ENCODE assay signal across 15 mouse cellular contexts in the genomic region with DNA sequence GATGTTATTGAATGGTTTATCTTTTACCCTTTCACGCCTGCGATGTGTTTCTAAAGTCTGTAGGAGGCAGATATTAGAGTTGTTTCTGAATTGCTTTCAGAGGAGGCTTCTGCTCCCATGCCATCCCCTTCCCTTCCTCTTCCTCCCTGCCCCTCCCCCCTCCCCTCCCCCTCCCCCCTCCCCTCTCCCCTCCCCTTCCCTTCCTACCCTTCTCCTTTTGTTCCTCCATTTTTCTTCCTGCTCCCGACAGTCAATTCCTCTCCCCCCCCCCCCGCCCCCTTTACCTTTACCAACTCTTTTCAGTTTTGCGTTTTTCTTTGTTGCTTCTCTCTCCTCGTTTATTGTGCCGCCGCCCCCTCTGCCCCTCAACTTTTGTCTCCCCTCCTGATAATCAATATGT. TPM values are rescaled to one million over a fixed set of nuclear protein-coding genes. Genes with fewer than 3 reads are reported as not detected.
A peak's percentile ranks its signal among the peaks of the same experiment; 100 is the strongest.
DNase-seq lines count a peak whose midpoint lies in the region; ATAC-seq lines count a peak whose summit lies in the region.
"Had no signal": no experiment of that assay in that cellular context is flagged by ENCODE, and none has a peak within 500 bp of the region (broad histone marks: within the 10 kb centered on the region; RNA-seq: fewer than 3 reads in every experiment).

No protein-coding gene starts in this region.

- peak overlapping the region; percentile 61 for H3K4me2 ChIP-seq in heart, embryonic 12.5 days
- H3K4me2 ChIP-seq in neural tube, embryonic 15.5 days = no peak overlapping the region
- peak overlapping the region; percentile 44 for H3K4me2 ChIP-seq in limb, embryonic 12.5 days

- peak overlapping the region; percentile 24; the same call in 1 of the 2 replicates for H3K9ac ChIP-seq in heart, embryonic 12.5 days
- H3K9ac ChIP-seq in neural tube, embryonic 15.5 days (replicated peaks) = no peak overlapping the region
- 0 out of 2 replicates have a peak overlapping the region, but pooled peaks have one; percentile 42 for H3K9ac ChIP-seq in limb, embryonic 12.5 days (replicated peaks)

- H3K36me3 ChIP-seq in heart, embryonic 12.5 days = no peaks in the 10 kb centered on the region
- no peaks in the 10 kb centered on the region for H3K36me3 ChIP-seq in neural tube, embryonic 15.5 days
- no peaks in the 10 kb centered on the region for H3K36me3 ChIP-seq in limb, embryonic 12.5 days

- peaks cover 25% of the 10 kb centered on the region for H3K4me1 ChIP-seq in heart, embryonic 12.5 days (replicated peaks)
- peaks cover 10% of the 10 kb centered on the region; the same call in 1 of the 2 replicates for H3K4me1 ChIP-seq in neural tube, embryonic 15.5 days
- peaks cover 8% of the 10 kb centered on the region; the same call in 1 of the 2 replicates for H3K4me1 ChIP-seq in limb, embryonic 12.5 days (replicated peaks)

- H3K4me3 ChIP-seq in heart, embryonic 12.5 days = peak overlapping the region; percentile 28
- no peak overlapping the region for H3K4me3 ChIP-seq in neural tube, embryonic 15.5 days (replicated peaks)
- H3K4me3 ChIP-seq in limb, embryonic 12.5 days (replicated peaks) = peak overlapping the region; percentile 9; the same call in 1 of the 2 replicates

- no peaks in the 10 kb centered on the region for H3K9me3 ChIP-seq in heart, embryonic 12.5 days (replicated peaks)
- no peaks in the 10 kb centered on the region for H3K9me3 ChIP-seq in neural tube, embryonic 15.5 days (replicated peaks)
- H3K9me3 ChIP-seq in limb, embryonic 12.5 days = no peaks in the 10 kb centered on the region

- WGBS in heart, embryonic 12.5 days = 6% methylated on average over 5 of the region's 8 CpGs
- WGBS in neural tube, embryonic 15.5 days = 2% methylated on average over 5 of the region's 8 CpGs
- 9% methylated on average over 6 of the region's 8 CpGs for WGBS in limb, embryonic 12.5 days

- ATAC-seq in heart, embryonic 12.5 days (ENCODE audit: insufficient number of reproducible peaks, low FRiP score) = no peak
- ATAC-seq in neural tube, embryonic 15.5 days (ENCODE audit: low FRiP score) = no peak
- no peak for ATAC-seq in limb, embryonic 12.5 days (ENCODE audit: insufficient number of reproducible peaks, insufficient read depth, low FRiP score, low TSS enrichment, low read depth)
- no peak for ATAC-seq in frontal cortex, adult (ENCODE audit: low TSS enrichment)
- ATAC-seq in megakaryocyte progenitor cell, adult 5-6 weeks (replicated peaks; ENCODE audit: poor library complexity) = no peak

- intact Hi-C loops in heart, postnatal 10 days (cut with DNase I) = no loop called here

- H3K27ac ChIP-seq in heart, embryonic 12.5 days (ENCODE audit: poor library complexity, severe bottlenecking) = no peak overlapping the region
- H3K27ac ChIP-seq in neural tube, embryonic 15.5 days (replicated peaks) = no peak overlapping the region
- H3K27ac ChIP-seq in limb, embryonic 12.5 days = no peak overlapping the region
- H3K27ac ChIP-seq: kidney, postnatal 0 days had no signal

- H3K27me3 ChIP-seq in heart, embryonic 12.5 days (replicated peaks) = no peaks in the 10 kb centered on the region
- peaks cover 3% of the 10 kb centered on the region; the same call in 1 of the 2 replicates for H3K27me3 ChIP-seq in neural tube, embryonic 15.5 days (replicated peaks)
- no peaks in the 10 kb centered on the region for H3K27me3 ChIP-seq in limb, embryonic 12.5 days

- DNase-seq in heart, postnatal 10 days = no peak
- DNase-seq in neural tube, embryonic 10.5 days (ENCODE audit: extremely low spot score, low spot score) = peak; percentile 50
- DNase-seq: cerebellum, adult 8-10 months; thymus, postnatal 14 days had no signal

RNA-seq across cellular contexts. Expression of gene Igf2bp1, which starts 6.2 kb away (rescaled TPM):
- 63.2 and 66.9 TPM in 2 replicates for polyA plus RNA-seq in heart, embryonic 12.5 days (2016; fragmentation: Nextera tagmentation; extraction: Ambion mirVana)
- under 1 TPM; 0.45 to 0.72 TPM for total RNA-seq in heart, postnatal 10 days (2021)
- polyA plus RNA-seq in neural tube, embryonic 15.5 days (2015; fragmentation: Nextera tagmentation; extraction: Ambion mirVana) = 6.7 and 12.0 TPM in 2 replicates
- polyA plus RNA-seq in limb, embryonic 12.5 days (2016; fragmentation: Nextera tagmentation; extraction: Ambion mirVana) = 110 and 122 TPM in 2 replicates
- total RNA-seq in megakaryocyte progenitor cell, adult 5-6 weeks (2015) = not detected in 2 replicates
- not detected in 2 replicates for total RNA-seq in megakaryocyte progenitor cell, adult 5-6 weeks (2017)
- total RNA-seq: monocyte, adult 5-6 weeks had no signal

RNA-seq across cellular contexts. Expression of gene Gip, which starts 12.4 kb away (rescaled TPM):
- polyA plus RNA-seq in heart, embryonic 12.5 days (2016; fragmentation: Nextera tagmentation; extraction: Ambion mirVana) = not detected in 2 replicates
- total RNA-seq in heart, postnatal 10 days (2021) = not detected
- not detected in 2 replicates for polyA plus RNA-seq in neural tube, embryonic 15.5 days (2015; fragmentation: Nextera tagmentation; extraction: Ambion mirVana)
- polyA plus RNA-seq in limb, embryonic 12.5 days (2016; fragmentation: Nextera tagmentation; extraction: Ambion mirVana) = not detected in 2 replicates
- not detected in 2 replicates for total RNA-seq in megakaryocyte progenitor cell, adult 5-6 weeks (2015)
- not detected in 2 replicates for total RNA-seq in megakaryocyte progenitor cell, adult 5-6 weeks (2017)
- total RNA-seq: heart, adult 8-10 months; layer of hippocampus, postnatal 10 days; left cerebral cortex, postnatal 36 days; monocyte, adult 5-6 weeks had no signal
- polyA plus RNA-seq: kidney, postnatal 0 days; lung, embryonic 16.5 days had no signal

RNA-seq across cellular contexts. Expression of gene Snf8, which starts 22.7 kb away (rescaled TPM):
- 76.0 and 78.9 TPM in 2 replicates for polyA plus RNA-seq in heart, embryonic 12.5 days (2016; fragmentation: Nextera tagmentation; extraction: Ambion mirVana)
- 10 to 100 TPM; 54.3 to 56.9 TPM for total RNA-seq in heart, postnatal 10 days (2021)
- 125 and 137 TPM in 2 replicates for polyA plus RNA-seq in neural tube, embryonic 15.5 days (2015; fragmentation: Nextera tagmentation; extraction: Ambion mirVana)
- 89.8 and 103 TPM in 2 replicates for polyA plus RNA-seq in limb, embryonic 12.5 days (2016; fragmentation: Nextera tagmentation; extraction: Ambion mirVana)
- 71.4 and 78.1 TPM in 2 replicates for total RNA-seq in megakaryocyte progenitor cell, adult 5-6 weeks (2015)
- 51.6 and 56.1 TPM in 2 replicates for total RNA-seq in megakaryocyte progenitor cell, adult 5-6 weeks (2017)

RNA-seq across cellular contexts. Expression of gene Ube2z, which starts 53.2 kb away (rescaled TPM):
- 42.5 and 43.5 TPM in 2 replicates for polyA plus RNA-seq in heart, embryonic 12.5 days (2016; fragmentation: Nextera tagmentation; extraction: Ambion mirVana)
- 10 to 100 TPM; 41.6 to 46.4 TPM for total RNA-seq in heart, postnatal 10 days (2021)
- 34.3 and 37.9 TPM in 2 replicates for polyA plus RNA-seq in neural tube, embryonic 15.5 days (2015; fragmentation: Nextera tagmentation; extraction: Ambion mirVana)
- polyA plus RNA-seq in limb, embryonic 12.5 days (2016; fragmentation: Nextera tagmentation; extraction: Ambion mirVana) = 46.0 and 50.9 TPM in 2 replicates
- 21.3 and 21.8 TPM in 2 replicates for total RNA-seq in megakaryocyte progenitor cell, adult 5-6 weeks (2015)
- total RNA-seq in megakaryocyte progenitor cell, adult 5-6 weeks (2017) = 18.2 and 19.3 TPM in 2 replicates
